Mouse (Mus musculus) frontal cortex, adult (tissue): ENCODE data around the gene Rho.

Experiments
- ATAC-seq: cut with Nextera tagmentation; 2 replicates; pipeline ENCODE4 v1.9.2; 2017; ENCODE audit warnings: mild to moderate bottlenecking, moderate library complexity, mixed read lengths; ENCODE audit not compliant: low TSS enrichment

Gene Rho

GRCm38 (mm10) chr6:115931639-115932038 is at the start of gene Rho:
Gene Rho (plus strand): TSS chr6:115931748.
- no peak for ATAC-seq

GRCm38 (mm10) chr6:115884018-115884417 is 47.5 kb upstream of the Rho start:
- no peak for ATAC-seq

GRCm38 (mm10) chr6:115886894-115887293 is 44.7 kb upstream of the Rho start:
- no peak for ATAC-seq

- ATAC-seq, result no peak
Observed at GRCm38 (mm10) chr6:115888296-115888695, 43.3 kb upstream of the Rho start.

GRCm38 (mm10) chr6:115890601-115891000 is 40.9 kb upstream of the Rho start:
- no peak for ATAC-seq

- ATAC-seq, result peak; percentile 76
Observed at GRCm38 (mm10) chr6:115891061-115891460, 40.5 kb upstream of the Rho start.

- ATAC-seq, result peak; percentile 52
Observed at GRCm38 (mm10) chr6:115891497-115892061, 40.0 kb upstream of the Rho start.

GRCm38 (mm10) chr6:115892363-115892762 is 39.2 kb upstream of the Rho start:
- ATAC-seq, result no peak

GRCm38 (mm10) chr6:115896346-115896745 is 35.2 kb upstream of the Rho start:
- no peak for ATAC-seq

GRCm38 (mm10) chr6:115897117-115897516 is 34.4 kb upstream of the Rho start:
- ATAC-seq, result no peak

GRCm38 (mm10) chr6:115897926-115898520 is 33.5 kb upstream of the Rho start:
- no peak for ATAC-seq

GRCm38 (mm10) chr6:115901062-115901461 is 30.5 kb upstream of the Rho start:
- peak; percentile 66 for ATAC-seq

- peak; percentile 5; the same call in 1 of the 2 replicates for ATAC-seq
Observed at GRCm38 (mm10) chr6:115901489-115901931, 30.0 kb upstream of the Rho start.

GRCm38 (mm10) chr6:115902545-115902944 is 29.0 kb upstream of the Rho start:
- ATAC-seq, result peak; percentile 39; the same call in 1 of the 2 replicates

- no peak for ATAC-seq
Observed at GRCm38 (mm10) chr6:115905568-115905967, 26.0 kb upstream of the Rho start.

- ATAC-seq, result no peak
Observed at GRCm38 (mm10) chr6:115906455-115906854, 25.1 kb upstream of the Rho start.

- peak; percentile 29; the same call in 1 of the 2 replicates for ATAC-seq
Observed at GRCm38 (mm10) chr6:115906871-115907270, 24.7 kb upstream of the Rho start.

GRCm38 (mm10) chr6:115908421-115908982 is 23.0 kb upstream of the Rho start:
- ATAC-seq, result no peak

- no peak for ATAC-seq
Observed at GRCm38 (mm10) chr6:115909052-115909451, 22.5 kb upstream of the Rho start.

GRCm38 (mm10) chr6:115909940-115910339 is 21.6 kb upstream of the Rho start:
- ATAC-seq, result no peak

GRCm38 (mm10) chr6:115911763-115912162 is 19.8 kb upstream of the Rho start:
- ATAC-seq, result no peak

GRCm38 (mm10) chr6:115913482-115913881 is 18.1 kb upstream of the Rho start:
- no peak for ATAC-seq

GRCm38 (mm10) chr6:115914511-115915202 is 16.9 kb upstream of the Rho start:
- ATAC-seq, result peak; percentile 47
